Mouse (Mus musculus) cerebellum, adult 18-20 months (tissue): ENCODE data around the gene Cldn4.
"Not testable (repeated sequence)": the region's sequence is repeated elsewhere in the genome, so short reads cannot be mapped to it uniquely, and the experiment has no call there.

Source experiments
- DNase-seq, 2 experiments: peaks; one replicate each; pipeline ENCODE4 v3.0.0; 2021

Gene Cldn4

GRCm38 (mm10) chr5:134963546-134963945 lies 16.8 kb upstream of the Cldn4 start:
- DNase-seq, result no peak

GRCm38 (mm10) chr5:134961519-134961918 lies 14.8 kb upstream of the Cldn4 start:
- no peak for DNase-seq

- no peak for DNase-seq
These were observed 13.7 kb upstream of the Cldn4 start for GRCm38 (mm10) chr5:134960430-134960829.

GRCm38 (mm10) chr5:134959114-134959513 lies 12.4 kb upstream of the Cldn4 start:
- DNase-seq, result no peak

- no peak for DNase-seq
These were observed 8.8 kb upstream of the Cldn4 start for GRCm38 (mm10) chr5:134955491-134955890.

- DNase-seq, result no peak
These were observed 4.5 kb upstream of the Cldn4 start for GRCm38 (mm10) chr5:134951053-134951884.

GRCm38 (mm10) chr5:134948085-134948439 lies 1.3 kb upstream of the Cldn4 start:
- DNase-seq, result no peak

GRCm38 (mm10) chr5:134947420-134948084 lies 818 bp upstream of the Cldn4 start:
- DNase-seq, result no peak

GRCm38 (mm10) chr5:134946063-134946856 lies 474 bp downstream of the Cldn4 start:
- DNase-seq, result no peak

- DNase-seq, result no peak
These were observed 1.3 kb downstream of the Cldn4 start for GRCm38 (mm10) chr5:134945266-134945959.

- no peak for DNase-seq
These were observed 2.6 kb downstream of the Cldn4 start for GRCm38 (mm10) chr5:134944179-134944578.

GRCm38 (mm10) chr5:134942740-134943139 lies 4.0 kb downstream of the Cldn4 start:
- no peak for DNase-seq

GRCm38 (mm10) chr5:134941472-134942209 lies 5.1 kb downstream of the Cldn4 start:
- DNase-seq, result no peak

- DNase-seq, result not testable (repeated sequence)
These were observed 7.2 kb downstream of the Cldn4 start for GRCm38 (mm10) chr5:134939554-134939953.

GRCm38 (mm10) chr5:134939069-134939468 lies 7.7 kb downstream of the Cldn4 start:
- DNase-seq, result no peak

- DNase-seq, result no peak
These were observed 10.0 kb downstream of the Cldn4 start for GRCm38 (mm10) chr5:134936626-134937185.

GRCm38 (mm10) chr5:134936051-134936450 lies 10.7 kb downstream of the Cldn4 start:
- DNase-seq, result no peak

- DNase-seq, result no peak
These were observed 12.1 kb downstream of the Cldn4 start for GRCm38 (mm10) chr5:134934666-134935065.

GRCm38 (mm10) chr5:134933686-134934085 lies 13.0 kb downstream of the Cldn4 start:
- DNase-seq, result not testable (repeated sequence)

GRCm38 (mm10) chr5:134933281-134933680 lies 13.5 kb downstream of the Cldn4 start:
- DNase-seq, result no peak

GRCm38 (mm10) chr5:134932903-134933276 lies 13.8 kb downstream of the Cldn4 start:
- DNase-seq, result peak; percentile 43 to 45
